Mouse (Mus musculus): Measurements from ENCODE around the gene Hap1.

- TF ChIP-seq CTCF (IDR thresholded peaks at IDR 0.05; ENCODE audit: low read depth) (no peak), EP300 (IDR thresholded peaks at IDR 0.05; ENCODE audit: low read depth) (no peak)
These were observed 21.9 kb downstream of the Hap1 start, which contains the start of gene Gast for GRCm38 (mm10) chr11:100333944-100334457.

Data from heart, postnatal 0 days (tissue).